Mouse (Mus musculus) heart, postnatal 0 days (tissue): ENCODE results near the gene Brms1l. TPM values are rescaled to one million over a fixed set of nuclear protein-coding genes. Genes with fewer than 3 reads are reported as not detected.

ENCODE experiments used
- ATAC-seq: fragments of 200-750 bp; cut with Nextera tagmentation; 2 replicates; pipeline ENCODE4 v1.8.0; 2017; ENCODE audit warnings: low read depth, moderate number of reproducible peaks, moderate library complexity; ENCODE audit not compliant: insufficient read depth
- DNase-seq: peaks from one replicate; pipeline ENCODE4 v3.0.0-alpha.2; 2016; ENCODE audit warnings: low spot score
- H3K27ac ChIP-seq: fragments of 300-500 bp; sonication (generic); 2 replicates; pipeline ENCODE4 v1.5.1; 2014; ENCODE audit warnings: low read depth, mild to moderate bottlenecking
- H3K27me3 ChIP-seq: fragments of 300-500 bp; sonication (generic); 2 replicates; pipeline ENCODE4 v1.6.1; 2014; ENCODE audit warnings: low read length, mixed read lengths; ENCODE audit not compliant: control insufficient read depth, insufficient read depth
- H3K36me3 ChIP-seq: fragments of 300-500 bp; sonication (generic); replicated peaks from 2 replicates; pipeline ENCODE4 v1.6.1; 2014; ENCODE audit warnings: low read length, mixed read lengths; ENCODE audit not compliant: control insufficient read depth, insufficient read depth
- H3K4me1 ChIP-seq: fragments of 300-500 bp; sonication (generic); 2 replicates; pipeline ENCODE4 v1.6.1; 2014; ENCODE audit warnings: antibody characterized with exemption; ENCODE audit not compliant: control insufficient read depth, insufficient read depth
- H3K4me2 ChIP-seq: fragments of 300-500 bp; sonication (generic); 2 replicates; pipeline ENCODE4 v1.6.1; 2014; ENCODE audit warnings: low read depth, mild to moderate bottlenecking, low read length, moderate library complexity
- H3K4me3 ChIP-seq: fragments of 300-500 bp; sonication (generic); 2 replicates; pipeline ENCODE4 v1.5.1; 2014; ENCODE audit warnings: low read depth, low read length
- H3K9ac ChIP-seq: fragments of 300-500 bp; sonication (generic); replicated peaks from 2 replicates; pipeline ENCODE4 v1.6.1; 2014; ENCODE audit warnings: low read depth, low read length, mixed read lengths
- H3K9me3 ChIP-seq: fragments of 300-500 bp; sonication (generic); replicated peaks from 2 replicates; pipeline ENCODE4 v1.6.1; 2016; ENCODE audit warnings: low read length; ENCODE audit not compliant: control insufficient read depth
- CTCF ChIP-seq: IDR thresholded peaks from 2 replicates; pipeline ENCODE4 v1.5.1; 2016; ENCODE audit warnings: antibody characterized with exemption, control low read depth, low read depth
- EP300 ChIP-seq: IDR thresholded peaks from 2 replicates; pipeline ENCODE4 v1.6.1; 2016; ENCODE audit warnings: antibody characterized with exemption, low read depth
- WGBS: fragments of 180-500 bp; shearing (Covaris S2); extraction: QIAGEN DNeasy Blood & Tissue Kit; methylation state at CpG from one replicate; pipeline ENCODE4 v1.1.7; 2014; 5-methylcytosine and 5-hydroxymethylcytosine counted together
- polyA plus RNA-seq: library from polyadenylated mRNA; unstranded; fragments of >200 nt; fragmentation: Nextera tagmentation; extraction: Ambion mirVana; gene quantifications from 2 replicates; pipeline ENCODE4 v1.2.1, GENCODE M21; 2015
- total RNA-seq: library from RNA; depleted of rRNA; stranded (reverse); fragments of >200 nt; gene quantifications from 2 replicates; pipeline ENCODE4 v1.2.3, GENCODE M21; 2014; ENCODE audit warnings: low replicate concordance

Brms1l gene
- total and polyA plus RNA-seq, 2 experiments from 2014 or later = 19.6 to 20.5 TPM

GRCm38 (mm10) chr12:55859409-55860349 is 23.6 kb downstream of the Brms1l start:
- H3K27me3 ChIP-seq = no peaks in the 10 kb centered on the region
- H3K4me3 ChIP-seq = no peak overlapping the region
- H3K4me2 ChIP-seq = no peak overlapping the region
- H3K9ac ChIP-seq = no peak overlapping the region
- H3K36me3 ChIP-seq = peaks cover 50% of the 10 kb centered on the region
- peaks cover 12% of the 10 kb centered on the region; the same call in 1 of the 2 replicates for H3K9me3 ChIP-seq
- TF ChIP-seq CTCF = no peak
- no peak for TF ChIP-seq EP300
- ATAC-seq = no peak
- WGBS = 86% methylated on average over 17 of the region's 17 CpGs
- DNase-seq = no peak
- H3K27ac ChIP-seq = no peak overlapping the region
- H3K4me1 ChIP-seq = no peaks in the 10 kb centered on the region

- no peak overlapping the region for H3K4me2 ChIP-seq
- peaks cover 12% of the 10 kb centered on the region; the same call in 1 of the 2 replicates for H3K9me3 ChIP-seq
- H3K9ac ChIP-seq = no peak overlapping the region
- peaks cover 43% of the 10 kb centered on the region for H3K36me3 ChIP-seq
- TF ChIP-seq EP300 = no peak
- TF ChIP-seq CTCF = no peak
- DNase-seq = no peak
- H3K27ac ChIP-seq = no peak overlapping the region
- ATAC-seq = no peak
- no peaks in the 10 kb centered on the region for H3K4me1 ChIP-seq
- WGBS = 89% methylated on average over 7 of the region's 7 CpGs
- no peak overlapping the region for H3K4me3 ChIP-seq
- no peaks in the 10 kb centered on the region for H3K27me3 ChIP-seq
Measured at GRCm38 (mm10) chr12:55860631-55861030, 24.5 kb downstream of the Brms1l start.

GRCm38 (mm10) chr12:55867738-55868137 is 31.6 kb downstream of the Brms1l start:
- no peak overlapping the region for H3K9ac ChIP-seq
- DNase-seq (no peak), ATAC-seq (no peak)
- peaks cover 39% of the 10 kb centered on the region for H3K36me3 ChIP-seq
- TF ChIP-seq CTCF = no peak
- no peak for TF ChIP-seq EP300
- no peak overlapping the region for H3K4me3 ChIP-seq
- no peak overlapping the region for H3K4me2 ChIP-seq
- H3K27ac ChIP-seq = no peak overlapping the region
- no peaks in the 10 kb centered on the region for H3K4me1 ChIP-seq
- no peaks in the 10 kb centered on the region for H3K27me3 ChIP-seq
- no peaks in the 10 kb centered on the region for H3K9me3 ChIP-seq
- WGBS = 82% methylated on average over 4 of the region's 4 CpGs

GRCm38 (mm10) chr12:55869622-55870322 is 33.6 kb downstream of the Brms1l start:
- Histone ChIP-seq H3K9ac (no peak overlapping the region), H3K36me3 (peaks cover 39% of the 10 kb centered on the region), H3K27ac (no peak overlapping the region), H3K27me3 (no peaks in the 10 kb centered on the region), H3K4me2 (no peak overlapping the region), H3K4me1 (no peaks in the 10 kb centered on the region), H3K4me3 (no peak overlapping the region), H3K9me3 (no peaks in the 10 kb centered on the region)
- TF ChIP-seq CTCF = no peak
- no peak for TF ChIP-seq EP300
- 89% methylated on average over 5 of the region's 5 CpGs for WGBS
- no peak for DNase-seq
- ATAC-seq = no peak

GRCm38 (mm10) chr12:55885449-55885848 is 49.3 kb downstream of the Brms1l start:
- Histone ChIP-seq H3K9me3 (no peaks in the 10 kb centered on the region), H3K36me3 (no peaks in the 10 kb centered on the region), H3K4me3 (no peak overlapping the region), H3K4me2 (no peak overlapping the region), H3K27me3 (no peaks in the 10 kb centered on the region), H3K9ac (no peak overlapping the region), H3K4me1 (no peaks in the 10 kb centered on the region), H3K27ac (no peak overlapping the region)
- no peak for DNase-seq
- no peak for TF ChIP-seq CTCF
- TF ChIP-seq EP300 = no peak
- ATAC-seq = no peak
- WGBS = 80% methylated on average over 4 of the region's 4 CpGs
